Mouse (Mus musculus) lung, embryonic 14.5 days (tissue): Measurements from ENCODE around the gene Rapgef5. TPM values are rescaled to one million over a fixed set of nuclear protein-coding genes. Genes with fewer than 3 reads are reported as not detected.

ENCODE experiments used
- ATAC-seq: fragments of 200-750 bp; cut with Nextera tagmentation; 2 replicates; pipeline ENCODE4 v1.8.0; 2017; ENCODE audit warnings: mild to moderate bottlenecking, moderate TSS enrichment, moderate library complexity; ENCODE audit not compliant: insufficient read depth
- DNase-seq: peaks from one replicate; pipeline ENCODE4 v3.0.0-alpha.2; 2015
- H3K27ac ChIP-seq: fragments of 300-500 bp; sonication (generic); 2 replicates; pipeline ENCODE4 v1.5.1; 2014; ENCODE audit warnings: low read depth, mild to moderate bottlenecking, moderate library complexity
- H3K27me3 ChIP-seq: fragments of 300-500 bp; sonication (generic); 2 replicates; pipeline ENCODE4 v1.6.1; 2014; ENCODE audit warnings: low read length, control low read depth; ENCODE audit not compliant: insufficient read depth
- H3K36me3 ChIP-seq: fragments of 300-500 bp; sonication (generic); 2 replicates; pipeline ENCODE4 v1.6.1; 2014; ENCODE audit warnings: control low read depth; ENCODE audit not compliant: insufficient read depth
- H3K4me1 ChIP-seq: fragments of 300-500 bp; sonication (generic); 2 replicates; pipeline ENCODE4 v1.6.1; 2014; ENCODE audit warnings: antibody characterized with exemption, control low read depth; ENCODE audit not compliant: insufficient read depth
- H3K4me2 ChIP-seq: fragments of 300-500 bp; sonication (generic); 2 replicates; pipeline ENCODE4 v1.6.1; 2014; ENCODE audit warnings: mild to moderate bottlenecking
- H3K4me3 ChIP-seq: fragments of 300-500 bp; sonication (generic); 2 replicates; pipeline ENCODE4 v1.5.1; 2014; ENCODE audit warnings: low read depth, low read length
- H3K9ac ChIP-seq: fragments of 300-500 bp; sonication (generic); 2 replicates; pipeline ENCODE4 v1.6.1; 2014
- H3K9me3 ChIP-seq: fragments of 300-500 bp; sonication (generic); 2 replicates; pipeline ENCODE4 v1.6.1; 2016; ENCODE audit warnings: low read depth, low read length, control low read depth
- CTCF ChIP-seq: IDR thresholded peaks from 2 replicates; pipeline ENCODE4 v1.5.1; 2016; ENCODE audit warnings: antibody characterized with exemption, low read depth
- WGBS: fragments of 180-500 bp; shearing (Covaris S2); extraction: QIAGEN DNeasy Blood & Tissue Kit; methylation state at CpG from one replicate; pipeline ENCODE4 v1.1.7; 2014; 5-methylcytosine and 5-hydroxymethylcytosine counted together
- polyA plus RNA-seq: library from polyadenylated mRNA; unstranded; fragments of >200 nt; fragmentation: Nextera tagmentation; extraction: Ambion mirVana; gene quantifications from 2 replicates; pipeline ENCODE4 v1.2.1, GENCODE M21; 2014

The Rapgef5 gene
- polyA plus RNA-seq, 1 experiment from 2014 or later = 22.9 TPM

GRCm38 (mm10) chr12:117553353-117553752 lies 37.1 kb downstream of the Rapgef5 start:
- H3K9me3 ChIP-seq = no peaks in the 10 kb centered on the region
- H3K27ac ChIP-seq = no peak overlapping the region
- DNase-seq = peak; percentile 10
- no peak for ATAC-seq
- no peak for TF ChIP-seq CTCF
- H3K27me3 ChIP-seq = no peaks in the 10 kb centered on the region; the same call in 1 of the 2 replicates
- 73% methylated on average over 5 of the region's 5 CpGs for WGBS
- H3K4me2 ChIP-seq = no peak overlapping the region
- H3K36me3 ChIP-seq = no peaks in the 10 kb centered on the region
- no peaks in the 10 kb centered on the region for H3K4me1 ChIP-seq
- no peak overlapping the region for H3K9ac ChIP-seq
- no peak overlapping the region for H3K4me3 ChIP-seq

GRCm38 (mm10) chr12:117554612-117555063 lies 38.4 kb downstream of the Rapgef5 start:
- Histone ChIP-seq H3K27ac (no peak overlapping the region), H3K9me3 (no peaks in the 10 kb centered on the region), H3K27me3 (no peaks in the 10 kb centered on the region; the same call in 1 of the 2 replicates), H3K9ac (no peak overlapping the region), H3K4me1 (no peaks in the 10 kb centered on the region), H3K4me2 (no peak overlapping the region), H3K36me3 (no peaks in the 10 kb centered on the region), H3K4me3 (no peak overlapping the region)
- no peak for DNase-seq
- no peak for ATAC-seq
- no peak for TF ChIP-seq CTCF
- 91% methylated on average over 1 of the region's 1 CpGs for WGBS

GRCm38 (mm10) chr12:117560450-117560849 lies 44.2 kb downstream of the Rapgef5 start:
- Histone ChIP-seq H3K27ac (no peak overlapping the region), H3K4me1 (no peaks in the 10 kb centered on the region), H3K4me2 (no peak overlapping the region), H3K9ac (no peak overlapping the region), H3K9me3 (no peaks in the 10 kb centered on the region), H3K36me3 (no peaks in the 10 kb centered on the region), H3K27me3 (no peaks in the 10 kb centered on the region), H3K4me3 (no peak overlapping the region)
- WGBS = 65% methylated on average over 11 of the region's 11 CpGs
- no peak for ATAC-seq
- TF ChIP-seq CTCF = no peak
- peak; percentile 32 for DNase-seq

GRCm38 (mm10) chr12:117561411-117562059 lies 45.3 kb downstream of the Rapgef5 start:
- TF ChIP-seq CTCF = no peak
- Histone ChIP-seq H3K4me2 (no peak overlapping the region), H3K9me3 (no peaks in the 10 kb centered on the region), H3K27me3 (no peaks in the 10 kb centered on the region), H3K4me1 (no peaks in the 10 kb centered on the region), H3K4me3 (no peak overlapping the region), H3K9ac (no peak overlapping the region), H3K36me3 (no peaks in the 10 kb centered on the region), H3K27ac (no peak overlapping the region)
- WGBS = 74% methylated on average over 6 of the region's 6 CpGs
- ATAC-seq (no peak), DNase-seq (no peak)

- no peak for TF ChIP-seq CTCF
- H3K4me2 ChIP-seq = no peak overlapping the region
- H3K4me1 ChIP-seq = no peaks in the 10 kb centered on the region
- WGBS = 96% methylated on average over 3 of the region's 3 CpGs
- H3K4me3 ChIP-seq = no peak overlapping the region
- no peaks in the 10 kb centered on the region for H3K36me3 ChIP-seq
- no peak for DNase-seq
- ATAC-seq = no peak
- H3K27me3 ChIP-seq = no peaks in the 10 kb centered on the region
- no peak overlapping the region for H3K9ac ChIP-seq
- no peaks in the 10 kb centered on the region for H3K9me3 ChIP-seq
- H3K27ac ChIP-seq = no peak overlapping the region
Observed at GRCm38 (mm10) chr12:117562085-117562484, 45.8 kb downstream of the Rapgef5 start.

GRCm38 (mm10) chr12:117563859-117564258 lies 47.6 kb downstream of the Rapgef5 start:
- DNase-seq (peak; percentile 49), ATAC-seq (no peak)
- no peaks in the 10 kb centered on the region for H3K27me3 ChIP-seq
- no peak overlapping the region for H3K4me2 ChIP-seq
- TF ChIP-seq CTCF = no peak
- no peak overlapping the region for H3K27ac ChIP-seq
- no peaks in the 10 kb centered on the region for H3K9me3 ChIP-seq
- H3K36me3 ChIP-seq = no peaks in the 10 kb centered on the region
- H3K9ac ChIP-seq = no peak overlapping the region
- no peak overlapping the region for H3K4me3 ChIP-seq
- 40% methylated on average over 6 of the region's 6 CpGs for WGBS
- H3K4me1 ChIP-seq = no peaks in the 10 kb centered on the region

- Histone ChIP-seq H3K9ac (no peak overlapping the region), H3K4me1 (no peaks in the 10 kb centered on the region), H3K36me3 (no peaks in the 10 kb centered on the region), H3K27ac (no peak overlapping the region), H3K4me3 (no peak overlapping the region), H3K9me3 (no peaks in the 10 kb centered on the region), H3K27me3 (no peaks in the 10 kb centered on the region), H3K4me2 (no peak overlapping the region)
- DNase-seq (no peak), ATAC-seq (no peak)
- 83% methylated on average over 4 of the region's 4 CpGs for WGBS
- no peak for TF ChIP-seq CTCF
Observed at GRCm38 (mm10) chr12:117566298-117566697, 50.0 kb downstream of the Rapgef5 start.

GRCm38 (mm10) chr12:117569671-117570070 lies 53.4 kb downstream of the Rapgef5 start:
- DNase-seq (no peak), ATAC-seq (no peak)
- no peaks in the 10 kb centered on the region for H3K36me3 ChIP-seq
- WGBS = 37% methylated on average over 2 of the region's 2 CpGs
- H3K9ac ChIP-seq = no peak overlapping the region
- no peak overlapping the region for H3K27ac ChIP-seq
- H3K4me2 ChIP-seq = no peak overlapping the region
- H3K9me3 ChIP-seq = no peaks in the 10 kb centered on the region
- H3K27me3 ChIP-seq = no peaks in the 10 kb centered on the region
- H3K4me3 ChIP-seq = no peak overlapping the region
- no peaks in the 10 kb centered on the region for H3K4me1 ChIP-seq
- no peak for TF ChIP-seq CTCF
